Mouse (Mus musculus) bone marrow macrophage, adult 2 months (primary cell): ENCODE data around the gene Sardh.

ENCODE experiments used
- CTCF ChIP-seq: IDR thresholded peaks from 2 replicates; pipeline ENCODE4 v1.5.1; 2012; ENCODE audit warnings: low read depth, mild to moderate bottlenecking, low read length, moderate library complexity
- POLR2A ChIP-seq: IDR thresholded peaks from 2 replicates; pipeline ENCODE4 v1.6.1; 2012; ENCODE audit warnings: mild to moderate bottlenecking, low read depth, low read length, borderline replicate concordance

- TF ChIP-seq CTCF (no peak), POLR2A (no peak)
Observed at GRCm38 (mm10) chr2:27189994-27190393, 58.1 kb downstream of the Sardh start.
